Mouse (Mus musculus) frontal cortex, postnatal 14 days (tissue): Measurements from ENCODE around the gene Mapk8.

Experiments
- DNase-seq, 2 experiments: peaks; one replicate each; pipeline ENCODE4 v3.0.0; 2022; ENCODE audit warnings: low spot score in 2 of 2

Mapk8 gene

GRCm38 (mm10) chr14:33398065-33398860 lies 48.7 kb downstream of the Mapk8 start:
- DNase-seq, result no peak

- DNase-seq, result no peak
Observed at GRCm38 (mm10) chr14:33380830-33381457, 66.0 kb downstream of the Mapk8 start.

- no peak for DNase-seq
Observed at GRCm38 (mm10) chr14:33378723-33379122, 68.2 kb downstream of the Mapk8 start.

- no peak for DNase-seq
Observed at GRCm38 (mm10) chr14:33377211-33377610, 69.7 kb downstream of the Mapk8 start.

- DNase-seq, result no peak
Observed at GRCm38 (mm10) chr14:33374089-33374488, 72.9 kb downstream of the Mapk8 start.

- no peak for DNase-seq
Observed at GRCm38 (mm10) chr14:33373271-33373670, 73.7 kb downstream of the Mapk8 start.

- DNase-seq, result peak; percentile 61 to 67
Observed at GRCm38 (mm10) chr14:33371248-33371647, 75.7 kb downstream of the Mapk8 start.

- DNase-seq, result no peak
Observed at GRCm38 (mm10) chr14:33370056-33370455, 76.9 kb downstream of the Mapk8 start.

- DNase-seq, result no peak
Observed at GRCm38 (mm10) chr14:33369375-33369774, 77.6 kb downstream of the Mapk8 start.

GRCm38 (mm10) chr14:33366891-33367777 lies 79.8 kb downstream of the Mapk8 start:
- DNase-seq, result peak in 1 of 2 experiments; percentile 8

GRCm38 (mm10) chr14:33364061-33364460 lies 82.9 kb downstream of the Mapk8 start:
- DNase-seq, result no peak

- no peak for DNase-seq
Observed at GRCm38 (mm10) chr14:33363611-33364010, 83.3 kb downstream of the Mapk8 start.

GRCm38 (mm10) chr14:33362807-33363206 lies 84.2 kb downstream of the Mapk8 start:
- no peak for DNase-seq

- DNase-seq, result no peak
Observed at GRCm38 (mm10) chr14:33362122-33362521, 84.8 kb downstream of the Mapk8 start.

- DNase-seq, result no peak
Observed at GRCm38 (mm10) chr14:33361546-33361945, 85.4 kb downstream of the Mapk8 start.

GRCm38 (mm10) chr14:33358891-33359290 lies 88.1 kb downstream of the Mapk8 start:
- no peak for DNase-seq

GRCm38 (mm10) chr14:33357600-33358368 lies 89.2 kb downstream of the Mapk8 start:
- DNase-seq, result no peak

GRCm38 (mm10) chr14:33355276-33355675 lies 91.7 kb downstream of the Mapk8 start:
- DNase-seq, result no peak

GRCm38 (mm10) chr14:33352890-33353289 lies 94.1 kb downstream of the Mapk8 start:
- DNase-seq, result no peak

GRCm38 (mm10) chr14:33351984-33352722 lies 94.8 kb downstream of the Mapk8 start:
- no peak for DNase-seq

GRCm38 (mm10) chr14:33351019-33351418 lies 95.9 kb downstream of the Mapk8 start:
- no peak for DNase-seq
